ENCODE assay signal across 21 mouse cellular contexts in the genomic region with DNA sequence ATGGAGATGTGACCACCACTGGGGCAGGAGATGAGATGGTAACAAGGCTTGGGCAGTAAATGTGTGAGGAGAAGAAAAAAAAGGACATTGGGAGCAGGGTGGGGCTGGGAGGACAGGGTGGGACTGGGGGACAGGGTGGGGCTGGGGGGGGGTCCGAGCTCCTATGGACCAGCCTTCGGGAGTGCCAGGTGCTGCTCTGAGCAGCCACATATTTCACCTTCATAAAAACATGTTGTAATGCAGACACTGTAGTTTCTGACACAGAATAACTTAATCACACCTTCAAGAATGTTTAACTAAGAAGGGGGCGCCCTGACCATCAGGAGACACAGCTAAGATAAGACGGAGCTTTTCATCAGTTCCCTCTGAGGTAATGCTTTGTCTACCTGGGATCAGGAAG. TPM values are rescaled to one million over a fixed set of nuclear protein-coding genes. Genes with fewer than 3 reads are reported as not detected.
"Had no signal": no experiment of that assay in that cellular context is flagged by ENCODE, and none has a peak within 500 bp of the region (broad histone marks: within the 10 kb centered on the region; RNA-seq: fewer than 3 reads in every experiment).

No protein-coding gene starts in this region.

- H3K36me3 ChIP-seq: liver, embryonic 15.5 days; lung, embryonic 15.5 days; midbrain, embryonic 13.5 days; midbrain, embryonic 15.5 days; neural tube, embryonic 12.5 days had no signal

- H3K4me2 ChIP-seq: liver, embryonic 15.5 days; lung, embryonic 15.5 days; midbrain, embryonic 11.5 days; midbrain, embryonic 13.5 days; midbrain, embryonic 15.5 days; neural tube, embryonic 12.5 days had no signal

- H3K4me3 ChIP-seq: liver, embryonic 15.5 days; lung, embryonic 15.5 days; megakaryocyte, embryonic 14.5 days; midbrain, embryonic 13.5 days; midbrain, embryonic 15.5 days; neural tube, embryonic 12.5 days had no signal

- DNase-seq: liver, postnatal 0 days; lung, adult 2 months; lung, postnatal 14 days; lung, postnatal 36 days; right cerebral cortex, postnatal 14 days; spleen, adult 18-20 months; thymus, adult 2 months; thymus, postnatal 25 days had no signal

- H3K9ac ChIP-seq: liver, embryonic 15.5 days; liver, postnatal 0 days; lung, embryonic 15.5 days; midbrain, embryonic 13.5 days; midbrain, embryonic 15.5 days; neural tube, embryonic 12.5 days had no signal

- H3K9me3 ChIP-seq: liver, embryonic 15.5 days; lung, embryonic 15.5 days; megakaryocyte, embryonic 14.5 days; midbrain, embryonic 13.5 days; midbrain, embryonic 15.5 days; neural tube, embryonic 12.5 days had no signal

- H3K27ac ChIP-seq: liver, embryonic 15.5 days; lung, embryonic 15.5 days; macrophage; midbrain, embryonic 13.5 days; midbrain, embryonic 15.5 days; neural tube, embryonic 12.5 days had no signal

- ATAC-seq: liver, postnatal 0 days; lung, postnatal 0 days; midbrain, embryonic 13.5 days; midbrain, embryonic 15.5 days had no signal

- H3K27me3 ChIP-seq: midbrain, embryonic 13.5 days; midbrain, embryonic 15.5 days; neural tube, embryonic 12.5 days had no signal

RNA-seq across cellular contexts. Expression of gene March10, which starts 4.0 kb away (rescaled TPM):
- total RNA-seq: megakaryocyte progenitor cell, adult 5-6 weeks; monocyte, adult 5-6 weeks; neutrophil, adult 5-6 weeks had no signal
- polyA plus RNA-seq: liver, embryonic 15.5 days; liver, postnatal 0 days; macrophage; midbrain, embryonic 11.5 days; stomach, embryonic 14.5 days had no signal
